Comparison of ENCODE assay signal across 8 mouse cellular contexts in the genomic region with DNA sequence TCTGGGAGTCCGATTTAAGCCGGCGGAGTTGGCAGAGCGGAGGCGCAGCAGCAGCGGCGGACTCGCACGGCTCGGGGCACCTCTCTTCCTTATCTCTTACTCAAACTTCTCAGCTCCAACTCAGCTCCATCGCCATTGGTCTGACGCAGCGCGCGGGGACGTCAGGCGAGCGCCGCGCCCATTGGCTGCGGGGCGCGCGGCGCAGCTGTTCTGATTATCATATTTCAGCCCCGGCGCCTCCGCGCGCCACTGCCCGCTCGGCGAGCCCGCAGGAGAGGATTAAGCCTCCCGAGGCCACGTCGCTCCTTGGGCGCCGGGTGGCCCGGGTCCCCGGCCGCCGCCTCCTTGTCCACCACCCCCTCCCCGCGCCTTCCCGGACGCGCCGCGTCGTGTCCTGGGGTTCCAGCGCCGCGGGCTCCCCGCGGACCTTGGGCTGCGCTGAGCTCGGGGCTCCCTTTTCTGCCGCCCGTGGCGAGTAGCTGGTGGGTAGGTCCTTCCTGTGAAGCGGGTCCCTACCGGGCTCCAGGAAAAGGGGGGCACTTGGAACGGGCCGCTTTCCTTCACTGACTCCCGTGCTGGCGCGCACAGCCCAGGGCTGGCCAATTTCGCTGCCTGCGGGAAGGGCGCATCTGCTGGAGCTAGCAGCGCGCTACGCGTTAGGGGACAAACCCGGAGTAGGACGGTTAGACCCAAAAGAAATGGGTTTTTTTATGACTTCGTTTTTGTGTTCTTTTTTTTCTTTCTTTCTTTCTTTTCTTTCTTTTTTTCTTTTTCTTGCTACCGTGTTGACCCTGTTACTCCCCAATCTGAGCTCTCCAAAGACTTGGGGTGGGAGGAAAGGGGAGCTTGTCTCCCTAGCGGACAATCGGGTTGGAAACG. TPM values are rescaled to one million over a fixed set of nuclear protein-coding genes. Genes with fewer than 3 reads are reported as not detected.
DNase-seq lines count a peak whose midpoint lies in the region; ATAC-seq and TF ChIP-seq lines count a peak whose summit lies in the region.

Isl1 (minus strand) TSS at position 106 of the 879 bp plus-strand sequence.

- TF ChIP-seq POLR2A in small intestine, adult 2 months (IDR thresholded peaks at IDR 0.05; ENCODE audit: low read depth, low read length) = no peak

- peak within 1 kb of the TSS; percentile 57 for H3K27ac ChIP-seq in embryonic facial prominence, embryonic 12.5 days
- peak within 1 kb of the TSS; percentile 50 for H3K27ac ChIP-seq in heart, embryonic 11.5 days (ENCODE audit: low read depth, low read length)
- H3K27ac ChIP-seq in small intestine, adult 2 months (ENCODE audit: insufficient read depth, low read depth, low read length) = no peak within 1 kb of the TSS

- peak within 1 kb of the TSS; percentile 83 for H3K4me2 ChIP-seq in embryonic facial prominence, embryonic 12.5 days (replicated peaks)
- H3K4me2 ChIP-seq in heart, embryonic 11.5 days = peak within 1 kb of the TSS; percentile 96

- ATAC-seq in embryonic facial prominence, embryonic 12.5 days (ENCODE audit: insufficient number of reproducible peaks, insufficient read depth, low FRiP score, low TSS enrichment) = peak; percentile 94
- ATAC-seq in heart, embryonic 11.5 days (replicated peaks; ENCODE audit: insufficient number of reproducible peaks, low FRiP score, low TSS enrichment) = peak; percentile 91
- peak; percentile 91 for ATAC-seq in megakaryocyte progenitor cell, adult 5-6 weeks (replicated peaks; ENCODE audit: poor library complexity)

- peak within 1 kb of the TSS; percentile 55 for H3K9ac ChIP-seq in embryonic facial prominence, embryonic 12.5 days
- peak within 1 kb of the TSS; percentile 69 for H3K9ac ChIP-seq in heart, embryonic 11.5 days (ENCODE audit: low read depth, low read length)

- H3K4me1 ChIP-seq in embryonic facial prominence, embryonic 12.5 days = peaks cover 4% of the 10 kb centered on the region; the same call in 1 of the 2 replicates
- no peaks in the 10 kb centered on the region for H3K4me1 ChIP-seq in heart, embryonic 11.5 days (ENCODE audit: control insufficient read depth, insufficient read depth, low read length)
- H3K4me1 ChIP-seq in small intestine, adult 2 months (ENCODE audit: control insufficient read depth, insufficient read depth, insufficient read length, low read length) = peaks cover 4% of the 10 kb centered on the region

- peak; percentile 23 for DNase-seq in thymus, postnatal 0 days (ENCODE audit: low spot score)
- DNase-seq in thymus, postnatal 25 days = no peak
- peak; percentile 77 to 83 for DNase-seq in kidney, postnatal 4 days
- DNase-seq in layer of hippocampus, adult 9-10 months (ENCODE audit: low spot score) = no peak

- H3K27me3 ChIP-seq in embryonic facial prominence, embryonic 12.5 days = peaks cover 59% of the 10 kb centered on the region
- peaks cover 62% of the 10 kb centered on the region for H3K27me3 ChIP-seq in heart, embryonic 11.5 days (ENCODE audit: control insufficient read depth, insufficient read depth, low read length)
- peaks cover 51% of the 10 kb centered on the region for H3K27me3 ChIP-seq in small intestine, adult 2 months (ENCODE audit: control insufficient read depth, insufficient read depth, low read length)

- under 1% methylated on average over 81 of the region's 82 CpGs for WGBS in embryonic facial prominence, embryonic 12.5 days
- WGBS in heart, embryonic 11.5 days (ENCODE audit: insufficient replicate concordance) = under 1% methylated on average over 73 of the region's 82 CpGs
- WGBS in small intestine, adult 2 months = 1% methylated on average over 82 of the region's 82 CpGs

- peak within 1 kb of the TSS; percentile 48 for H3K4me3 ChIP-seq in embryonic facial prominence, embryonic 12.5 days
- H3K4me3 ChIP-seq in heart, embryonic 11.5 days (ENCODE audit: low read depth, low read length) = peak within 1 kb of the TSS; percentile 66
- peak within 1 kb of the TSS; percentile 59 for H3K4me3 ChIP-seq in small intestine, adult 2 months (ENCODE audit: low read depth, low read length)

- TF ChIP-seq CTCF in small intestine, adult 2 months (IDR thresholded peaks at IDR 0.05; ENCODE audit: extremely low read depth, insufficient read length, insufficient replicate concordance, low read depth, low read length) = no peak

- H3K36me3 ChIP-seq in embryonic facial prominence, embryonic 12.5 days = no peaks in the 10 kb centered on the region
- no peaks in the 10 kb centered on the region for H3K36me3 ChIP-seq in heart, embryonic 11.5 days (ENCODE audit: control insufficient read depth, insufficient read depth, low read length)
- H3K36me3 ChIP-seq in small intestine, adult 2 months (ENCODE audit: control insufficient read depth, insufficient read depth, low read length) = no peaks in the 10 kb centered on the region

- no peaks in the 10 kb centered on the region for H3K9me3 ChIP-seq in embryonic facial prominence, embryonic 12.5 days
- no peaks in the 10 kb centered on the region for H3K9me3 ChIP-seq in heart, embryonic 11.5 days (replicated peaks; ENCODE audit: control insufficient read depth, low read length)

RNA-seq across cellular contexts. Expression of gene Isl1, which starts in this region (rescaled TPM):
- polyA plus RNA-seq in thymus, postnatal 0 days (2015; fragmentation: Nextera tagmentation; extraction: Ambion mirVana) = 9.3 and 12.3 TPM in 2 replicates
- 44.8 and 55.6 TPM in 2 replicates for polyA plus RNA-seq in embryonic facial prominence, embryonic 12.5 days (2016; fragmentation: Nextera tagmentation; extraction: Ambion mirVana)
- 8.4 and 13.9 TPM in 2 replicates for polyA plus RNA-seq in heart, embryonic 11.5 days (2014; fragmentation: Nextera tagmentation; extraction: Ambion mirVana)
- not detected in 2 replicates for total RNA-seq in megakaryocyte progenitor cell, adult 5-6 weeks (2015)
- 0.58 TPM in 1 of 2 replicates, not detected in the other for total RNA-seq in megakaryocyte progenitor cell, adult 5-6 weeks (2017)
- polyA plus RNA-seq in small intestine, adult 2 months (2012; rRNA removed) = 2.7 and 3.8 TPM in 2 replicates

Comparison
In these comparisons a context has a peak if more than half of its experiments do, and no peak if none do; other contexts are left out.
1. DNase-seq: peak in thymus, postnatal 0 days (single experiment) and kidney, postnatal 4 days (2 of 2); none in thymus, postnatal 25 days (single experiment) and layer of hippocampus, adult 9-10 months (single experiment).
2. Peak in ATAC-seq in megakaryocyte progenitor cell, adult 5-6 weeks; RNA of the gene not detected or under 1 TPM.
3. Peak in every context shown above with its lines, with median percentiles within 50 percentile points of each other: ATAC-seq and H3K4me3 ChIP-seq.